Mouse (Mus musculus) embryonic facial prominence, embryonic 12.5 days (tissue): ENCODE measurements at regions not wholly inside any gene's neighbourhood (a gene's known extent, or its start where the extent isn't known, plus 50 kb on each side); places are given as distances from the start of the nearest gene placed in this dataset. TPM values are rescaled to one million over a fixed set of nuclear protein-coding genes. Genes with fewer than 3 reads are reported as not detected.

Experiments
- ATAC-seq: fragments of 200-750 bp; cut with Nextera tagmentation; 2 replicates; pipeline ENCODE4 v1.8.0; 2017; ENCODE audit not compliant: insufficient number of reproducible peaks, insufficient read depth, low FRiP score, low TSS enrichment
- H3K27ac ChIP-seq: fragments of 300-500 bp; sonication (generic); 2 replicates; pipeline ENCODE4 v1.5.1; 2016; ENCODE audit warnings: mild to moderate bottlenecking
- H3K27me3 ChIP-seq: fragments of 300-500 bp; sonication (generic); 2 replicates; pipeline ENCODE4 v1.6.1; 2016; ENCODE audit warnings: mild to moderate bottlenecking, moderate library complexity
- H3K36me3 ChIP-seq: fragments of 300-500 bp; sonication (generic); 2 replicates; pipeline ENCODE4 v1.6.1; 2016; ENCODE audit warnings: mild to moderate bottlenecking
- H3K4me1 ChIP-seq: fragments of 300-500 bp; sonication (generic); 2 replicates; pipeline ENCODE4 v1.6.1; 2016
- H3K4me2 ChIP-seq: fragments of 300-500 bp; sonication (generic); replicated peaks from 2 replicates; pipeline ENCODE4 v1.6.1; 2016; ENCODE audit warnings: mild to moderate bottlenecking, moderate library complexity
- H3K4me3 ChIP-seq: fragments of 300-500 bp; sonication (generic); 2 replicates; pipeline ENCODE4 v1.5.1; 2016; ENCODE audit warnings: mild to moderate bottlenecking
- H3K9ac ChIP-seq: fragments of 300-500 bp; sonication (generic); 2 replicates; pipeline ENCODE4 v1.6.1; 2016; ENCODE audit warnings: mild to moderate bottlenecking, moderate library complexity
- H3K9me3 ChIP-seq: fragments of 300-500 bp; sonication (generic); 2 replicates; pipeline ENCODE4 v1.6.1; 2016; ENCODE audit warnings: mild to moderate bottlenecking, moderate library complexity
- WGBS: fragments of 180-500 bp; shearing (Covaris S2); methylation state at CpG from one replicate; pipeline ENCODE4 v1.1.7; 2016; 5-methylcytosine and 5-hydroxymethylcytosine counted together
- microRNA-seq: library from miRNA; unstranded; fragments of <30 nt; microRNA quantifications from one replicate; pipeline ENCODE4, GENCODE M21; 2017

DNA sequence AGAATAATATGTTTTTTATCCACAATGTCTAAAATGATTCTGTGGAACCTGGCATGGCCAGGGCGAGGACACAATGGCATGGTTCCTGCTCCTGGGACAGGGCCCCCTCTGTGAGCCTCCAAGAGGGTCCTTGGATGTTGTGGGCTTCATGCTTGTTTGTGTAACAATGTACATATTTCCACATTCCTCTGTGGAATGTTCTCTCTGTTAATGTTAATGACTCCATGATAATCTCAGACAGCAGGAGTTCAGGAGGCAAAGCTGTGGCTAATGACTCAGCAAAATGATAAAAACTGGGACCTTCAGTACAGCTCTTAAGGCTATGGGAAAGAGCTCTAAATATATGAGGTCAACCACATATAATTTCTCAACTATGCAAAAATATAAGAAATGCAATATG, 858.3 kb upstream of the Slitrk1 start:
- 74% methylated on average over 1 of the region's 1 CpGs for WGBS
- Histone ChIP-seq H3K27me3 (no peaks in the 10 kb centered on the region), H3K4me2 (no peak overlapping the region), H3K27ac (no peak overlapping the region), H3K4me1 (no peaks in the 10 kb centered on the region), H3K9ac (no peak overlapping the region), H3K9me3 (no peaks in the 10 kb centered on the region), H3K36me3 (no peaks in the 10 kb centered on the region), H3K4me3 (no peak overlapping the region)
- no peak for ATAC-seq

DNA sequence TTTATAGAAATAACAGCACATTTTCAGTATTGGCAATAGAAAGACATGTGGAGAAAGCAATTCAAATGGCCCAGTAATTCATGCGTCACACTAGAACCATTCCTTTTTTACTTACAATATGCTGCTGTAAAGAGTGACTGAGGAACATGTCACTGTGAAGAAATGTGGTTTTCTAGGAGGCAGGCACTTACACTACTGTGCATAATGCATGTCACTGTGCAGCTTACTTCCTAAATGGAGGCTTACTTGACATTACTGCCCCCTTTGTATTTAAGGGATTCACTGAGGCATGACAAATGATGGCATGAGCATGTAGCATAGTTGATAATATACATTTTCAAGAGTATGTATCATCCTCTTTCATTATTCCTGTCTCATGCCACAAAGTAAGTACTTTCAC, 846.9 kb upstream of the Slitrk1 start:
- H3K9me3 ChIP-seq = no peaks in the 10 kb centered on the region
- no peak overlapping the region for H3K27ac ChIP-seq
- H3K4me1 ChIP-seq = no peaks in the 10 kb centered on the region
- no peaks in the 10 kb centered on the region for H3K36me3 ChIP-seq
- ATAC-seq = no peak
- no peaks in the 10 kb centered on the region for H3K27me3 ChIP-seq
- no peak overlapping the region for H3K9ac ChIP-seq
- H3K4me2 ChIP-seq = no peak overlapping the region
- WGBS = 77% methylated on average over 1 of the region's 1 CpGs
- no peak overlapping the region for H3K4me3 ChIP-seq

Small RNAs in the stretch of these regions (microRNA-seq; reads per million reads assigned to microRNA genes)
- gene Gm24369 = not detected
